Mouse (Mus musculus): ENCODE data around the gene Clptm1l. TPM values are rescaled to one million over a fixed set of nuclear protein-coding genes. Genes with fewer than 3 reads are reported as not detected.

Gene Clptm1l
- total RNA-seq (2021) = 10 to 100 TPM; 74.7 to 75.0 TPM

DNA sequence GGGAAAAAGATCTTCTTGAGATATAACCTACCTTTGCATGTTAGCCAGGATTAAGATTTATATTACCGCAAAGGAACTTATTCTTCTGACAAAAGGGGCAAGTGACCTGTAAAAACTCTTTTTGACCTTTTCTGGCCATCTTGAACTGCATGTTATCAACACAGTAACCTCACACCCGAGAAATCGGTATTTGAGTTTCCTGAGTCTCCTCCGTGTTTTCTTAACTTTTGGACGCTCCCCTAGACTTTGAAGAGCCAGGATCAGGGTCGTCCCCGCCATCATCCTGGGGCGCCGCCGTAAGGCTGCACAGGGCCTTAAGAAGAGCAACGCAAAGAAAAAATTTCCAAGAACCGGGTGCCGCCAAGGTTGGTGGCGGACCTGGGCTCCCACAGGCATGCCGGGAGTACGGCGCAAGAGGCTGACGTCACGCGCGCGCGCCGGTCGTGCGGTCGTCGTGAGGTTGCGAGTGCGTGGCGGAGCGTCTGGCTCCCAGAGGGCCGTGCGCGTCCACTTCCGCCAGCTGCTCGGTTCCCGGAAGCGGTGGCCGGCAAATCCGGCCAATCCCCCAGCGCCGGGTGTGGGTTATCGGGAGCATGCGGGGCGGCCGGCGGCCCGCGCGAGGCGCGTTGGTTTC is at the start of gene Clptm1l:
Gene Clptm1l (plus strand): TSS at position 485 of the 634 bp plus-strand sequence.
- intact Hi-C loops (cut with DNase I) = loop anchor here (5.0 kb wide), 1 partner anchor 271 kb away; no protein-coding TSS in a partner anchor
- peak; percentile 97 to 98 for DNase-seq

DNA sequence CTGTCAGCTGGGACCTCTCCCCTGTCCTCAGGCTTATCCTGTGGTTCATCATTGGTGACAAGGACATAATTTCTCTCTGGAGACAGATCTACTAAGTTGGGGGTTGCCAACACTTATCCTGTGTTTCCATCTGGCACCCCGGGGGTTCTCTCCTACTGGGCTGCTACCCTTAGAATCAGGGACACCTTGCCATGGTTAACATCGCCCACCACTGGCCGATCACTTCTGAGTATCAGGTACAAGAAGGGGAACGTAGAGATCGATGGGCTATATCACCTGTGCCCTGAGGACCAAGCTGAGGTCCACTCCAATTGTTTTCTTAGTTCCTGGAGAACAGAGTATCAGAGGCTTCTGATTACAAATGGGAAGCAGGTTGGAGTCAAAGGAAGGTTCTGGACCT is 39.6 kb upstream of the Clptm1l start:
- intact Hi-C loops (cut with DNase I) = no loop called here
- DNase-seq = no peak

DNA sequence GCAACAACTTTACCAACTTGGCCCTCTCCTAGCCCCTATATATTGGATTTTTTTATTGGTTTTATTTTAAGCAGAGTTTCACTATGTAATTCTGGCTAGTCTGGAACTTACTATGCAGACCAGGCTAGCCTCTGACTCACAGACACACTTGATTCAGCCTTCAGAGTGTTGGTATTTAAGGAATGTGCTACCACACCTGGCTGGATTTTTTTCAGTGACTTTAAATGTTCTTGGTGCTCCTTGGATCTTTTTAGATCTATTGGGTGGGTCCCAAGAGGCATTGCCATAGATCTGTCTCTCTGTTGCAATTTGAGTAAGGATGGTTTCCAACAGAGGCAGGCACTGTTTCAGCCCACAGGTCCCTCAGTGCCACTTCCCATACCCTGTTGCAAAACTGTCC is 28.8 kb upstream of the Clptm1l start:
- intact Hi-C loops (cut with DNase I) = no loop called here
- DNase-seq = no peak

DNA sequence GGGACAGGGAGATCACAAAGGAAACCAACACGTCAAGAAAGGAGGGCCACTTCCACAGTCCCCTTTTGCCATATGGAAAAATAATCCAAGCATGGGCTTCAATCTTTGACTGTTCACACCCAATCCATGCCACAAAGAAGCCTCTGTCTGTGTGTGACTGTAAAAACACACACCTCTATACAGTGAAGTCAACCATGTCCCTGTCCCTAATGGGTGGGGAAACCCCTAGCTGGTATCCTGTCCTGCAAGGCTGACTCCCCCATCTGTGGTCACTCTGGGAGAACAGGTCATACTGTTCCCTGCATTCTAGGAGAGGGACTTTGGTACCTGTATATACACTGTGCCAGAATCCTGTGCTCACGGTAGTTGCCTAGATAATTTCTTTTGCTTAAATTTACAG is 26.5 kb upstream of the Clptm1l start:
- intact Hi-C loops (cut with DNase I) = no loop called here
- DNase-seq = no peak

DNA sequence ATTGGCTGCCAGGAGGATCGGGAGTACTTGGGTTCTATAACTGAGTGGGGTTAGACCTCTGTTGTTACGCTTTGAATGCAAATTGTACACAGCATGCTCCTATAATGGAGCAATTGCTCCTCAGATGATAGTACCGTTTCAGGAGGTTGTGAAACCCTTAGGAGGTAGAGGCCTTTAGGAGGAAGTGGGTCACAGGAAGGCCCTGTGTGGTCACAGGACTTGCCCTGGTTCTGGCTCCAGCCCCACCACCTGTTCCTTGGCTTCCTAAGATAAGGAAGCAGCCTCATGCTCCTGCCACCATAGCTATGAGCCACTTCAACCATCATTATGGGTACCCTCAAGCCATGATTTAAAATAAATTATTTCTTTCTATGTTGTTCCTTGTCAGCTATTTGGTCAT is 12.3 kb upstream of the Clptm1l start:
- intact Hi-C loops (cut with DNase I) = no loop called here
- DNase-seq = no peak

DNA sequence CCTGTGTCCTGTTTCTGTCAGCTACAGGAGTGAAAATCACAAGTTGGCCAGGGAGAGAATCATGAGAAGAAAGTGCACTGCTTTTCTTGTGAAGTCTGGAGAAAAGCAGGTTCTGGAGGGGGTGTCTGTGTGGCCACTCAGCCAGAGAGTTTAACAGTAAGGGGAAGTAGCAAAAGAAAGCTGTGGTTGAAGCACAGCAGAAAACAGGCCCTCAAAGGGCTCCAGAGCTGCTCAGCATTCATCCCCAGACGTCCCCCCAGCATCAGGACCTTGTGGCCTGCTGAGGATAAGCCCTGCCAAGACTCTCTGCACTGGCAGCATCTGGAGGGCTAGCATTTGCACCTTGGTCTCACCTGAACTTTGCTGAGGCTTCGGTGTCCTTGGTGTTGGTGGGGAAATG is 11.3 kb upstream of the Clptm1l start:
- intact Hi-C loops (cut with DNase I) = no loop called here
- DNase-seq = no peak

DNA sequence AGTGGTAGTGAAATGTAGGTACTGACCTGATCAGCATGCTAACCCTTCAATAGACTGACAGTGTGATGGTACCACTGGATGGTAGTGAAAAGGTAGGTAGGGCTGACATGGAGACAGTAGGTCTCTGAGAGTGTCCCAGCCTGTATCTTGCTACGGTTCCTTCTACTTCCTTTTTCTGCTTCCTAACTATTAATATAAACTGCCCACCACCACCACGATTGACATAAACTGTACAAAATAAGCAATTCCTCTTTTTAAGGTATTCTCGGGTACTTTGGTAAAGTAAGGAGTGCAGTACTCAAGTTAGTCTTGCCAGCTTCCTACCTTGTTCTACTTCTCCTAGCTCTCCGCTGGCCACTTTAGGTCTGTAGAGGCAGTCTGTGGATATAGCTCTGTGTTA is 7.5 kb upstream of the Clptm1l start:
- intact Hi-C loops (cut with DNase I) = no loop called here
- DNase-seq = no peak

DNA sequence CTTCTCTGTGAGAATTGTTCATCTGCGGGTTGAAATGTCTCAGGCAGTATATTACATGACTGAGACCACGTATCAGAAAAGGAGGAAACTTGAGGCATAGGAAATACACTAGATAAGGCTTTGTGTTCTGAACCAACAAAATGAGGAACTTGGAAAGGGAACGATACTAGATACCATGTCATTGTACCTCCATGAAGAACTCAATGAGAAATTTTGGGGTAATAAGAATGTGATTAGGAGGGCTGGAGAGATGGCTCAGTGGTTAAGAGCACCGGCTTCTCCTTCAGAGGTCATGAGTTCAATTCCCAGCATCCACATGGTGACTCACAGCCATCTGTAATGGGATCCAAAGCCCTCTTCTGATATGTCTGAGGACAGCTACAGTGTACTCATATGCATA is 3.6 kb upstream of the Clptm1l start:
- intact Hi-C loops (cut with DNase I) = loop anchor here (5.0 kb wide), 1 partner anchor 268 kb away; no protein-coding TSS in a partner anchor

DNA sequence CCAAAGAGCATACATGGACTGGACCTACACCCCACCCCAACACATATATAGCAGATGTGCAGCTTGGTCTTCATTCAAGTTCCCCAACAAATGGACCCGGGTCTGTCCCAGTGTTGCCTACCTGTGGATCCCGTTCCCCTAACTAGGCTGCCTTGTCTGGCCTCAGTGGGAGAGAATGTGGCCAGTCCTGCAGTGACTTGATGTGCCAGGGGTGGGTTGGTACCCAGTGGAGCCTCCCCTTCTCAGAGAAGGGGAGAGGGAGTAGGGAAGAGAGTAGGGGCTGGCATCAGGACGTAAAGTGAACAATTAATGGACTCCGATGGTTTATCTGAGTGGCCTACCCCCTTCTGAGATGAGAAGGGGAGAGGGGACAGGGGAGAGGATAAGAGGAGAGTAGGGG is 760 bp upstream of the Clptm1l start:
- intact Hi-C loops (cut with DNase I) = loop anchor here (5.0 kb wide), 1 partner anchor 271 kb away; no protein-coding TSS in a partner anchor
- DNase-seq = peak in 1 of 2 experiments; percentile 9

More for the DNA sequence above, 3.6 kb upstream of the Clptm1l start:
- DNase-seq = no peak

DNA sequence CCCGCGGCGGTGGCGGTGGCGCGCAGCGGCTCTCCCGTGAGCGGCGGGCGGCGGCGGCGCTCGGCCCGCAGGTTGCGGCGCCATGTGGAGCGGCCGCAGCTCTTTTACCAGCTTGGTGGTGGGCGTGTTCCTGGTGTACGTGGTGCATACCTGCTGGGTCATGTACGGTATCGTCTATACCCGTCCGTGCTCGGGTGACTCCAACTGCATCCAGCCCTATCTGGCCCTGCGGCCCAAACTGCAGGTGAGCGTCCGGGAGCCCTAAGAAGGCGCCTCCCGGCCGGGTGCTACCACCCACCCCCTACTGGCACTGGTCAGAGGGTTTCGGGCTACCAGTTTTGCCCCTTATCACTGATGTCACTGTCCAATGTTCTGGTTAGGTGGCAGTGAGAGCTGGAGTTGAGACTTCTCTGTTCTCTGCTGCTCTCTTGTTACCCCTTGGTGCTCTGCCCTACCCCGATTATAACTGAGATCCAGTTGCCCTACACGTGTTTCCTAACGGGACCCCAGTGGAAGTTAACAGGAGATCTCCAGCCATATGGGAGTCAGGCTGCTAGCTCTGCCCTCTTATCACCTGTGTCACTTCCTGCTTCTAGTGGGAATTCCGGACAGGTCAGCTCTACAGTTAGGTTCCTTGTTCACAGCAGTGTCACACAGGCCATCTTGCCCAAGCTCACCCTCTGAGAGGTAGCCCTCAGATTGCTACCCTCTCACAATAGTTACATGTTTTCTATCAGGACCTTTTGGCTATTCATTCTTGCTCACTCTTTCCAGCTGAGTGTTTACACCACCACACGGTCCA is 551 bp downstream of the Clptm1l start:
- DNase-seq = no peak
- intact Hi-C loops (cut with DNase I) = loop anchor here (5.0 kb wide), 1 partner anchor 272 kb away; no protein-coding TSS in a partner anchor

DNA sequence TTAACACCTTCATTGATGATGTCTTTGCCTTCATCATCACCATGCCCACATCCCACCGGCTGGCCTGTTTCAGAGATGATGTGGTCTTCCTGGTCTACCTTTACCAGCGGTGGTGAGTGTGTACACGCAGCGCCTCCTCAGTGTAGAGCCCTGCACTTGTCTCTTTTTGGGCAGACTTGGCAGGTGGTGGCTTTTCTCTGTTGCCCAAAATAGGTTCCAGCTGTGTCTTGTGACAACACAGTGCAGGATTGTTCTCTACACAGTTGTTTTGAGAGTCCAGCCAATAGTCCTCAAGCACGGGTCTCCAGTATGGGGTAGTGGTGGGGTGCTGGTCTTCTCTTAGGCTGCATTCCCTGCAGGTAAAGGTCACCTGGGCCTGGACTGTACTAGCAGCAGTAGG is 14.6 kb downstream of the Clptm1l start:
- peak; percentile 22 to 43 for DNase-seq
- intact Hi-C loops (cut with DNase I) = loop anchor here (5.0 kb wide), 1 partner anchor 191 kb away; no protein-coding TSS in a partner anchor

DNA sequence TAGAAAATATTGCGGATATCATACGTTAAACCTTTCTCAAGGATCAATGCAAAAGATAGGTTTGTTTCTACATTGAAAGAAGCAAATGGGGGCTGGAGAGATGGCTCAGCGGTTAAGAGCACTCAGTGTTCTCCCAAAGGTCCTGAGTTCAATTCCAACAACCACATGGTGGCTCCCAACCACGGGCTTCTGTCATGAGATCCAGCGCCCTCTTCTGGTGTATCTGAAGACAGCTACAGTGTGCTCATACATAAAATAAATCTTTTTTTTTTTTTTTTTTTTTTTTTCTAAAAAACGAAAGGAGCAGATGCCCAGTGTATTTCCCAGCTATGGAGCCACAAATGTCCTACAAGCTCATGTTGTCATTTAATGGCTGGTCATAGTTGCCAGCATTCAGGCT is 16.8 kb downstream of the Clptm1l start:
- no peak for DNase-seq
- intact Hi-C loops (cut with DNase I) = no loop called here

DNA sequence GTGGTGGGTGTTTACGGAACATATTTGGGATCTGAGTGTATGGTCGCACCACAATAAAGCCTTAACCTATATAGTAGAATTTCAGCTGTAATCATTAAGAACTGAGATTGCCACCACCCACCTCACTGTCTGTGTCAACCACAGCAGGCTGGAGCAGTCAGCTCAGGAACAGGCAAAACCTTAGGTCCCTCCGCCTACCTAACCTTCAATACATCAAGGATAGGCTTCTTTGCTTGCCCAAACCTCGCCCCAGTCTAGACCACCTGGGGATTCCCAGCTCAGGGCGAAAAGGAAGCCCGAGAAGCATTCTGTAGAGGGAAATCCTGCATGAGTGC is 22.6 kb downstream of the Clptm1l start:
- intact Hi-C loops (cut with DNase I) = loop anchor here (2.0 kb wide), 1 partner anchor 114 kb away; no protein-coding TSS in a partner anchor

DNA sequence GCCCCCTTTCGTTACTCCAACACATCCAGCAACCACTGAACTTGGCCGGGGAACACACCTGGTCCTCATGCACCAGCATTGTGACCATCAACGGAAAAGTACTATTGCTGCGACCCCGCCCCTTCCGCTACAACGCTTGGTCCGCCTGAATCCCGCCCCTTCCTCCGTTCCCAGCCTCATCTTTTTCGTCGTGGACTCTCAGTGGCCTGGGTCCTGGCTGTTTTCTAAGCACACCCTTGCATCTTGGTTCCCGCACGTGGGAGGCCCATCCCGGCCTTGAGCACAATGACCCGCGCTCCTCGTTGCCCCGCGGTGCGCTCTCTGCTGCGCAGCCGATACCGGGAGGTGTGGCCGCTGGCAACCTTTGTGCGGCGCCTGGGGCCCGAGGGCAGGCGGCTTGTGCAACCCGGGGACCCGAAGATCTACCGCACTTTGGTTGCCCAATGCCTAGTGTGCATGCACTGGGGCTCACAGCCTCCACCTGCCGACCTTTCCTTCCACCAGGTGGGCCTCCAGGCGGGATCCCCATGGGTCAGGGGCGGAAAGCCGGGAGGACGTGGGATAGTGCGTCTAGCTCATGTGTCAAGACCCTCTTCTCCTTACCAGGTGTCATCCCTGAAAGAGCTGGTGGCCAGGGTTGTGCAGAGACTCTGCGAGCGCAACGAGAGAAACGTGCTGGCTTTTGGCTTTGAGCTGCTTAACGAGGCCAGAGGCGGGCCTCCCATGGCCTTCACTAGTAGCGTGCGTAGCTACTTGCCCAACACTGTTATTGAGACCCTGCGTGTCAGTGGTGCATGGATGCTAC is 23.1 kb downstream of the Clptm1l start, which contains the start of gene Tert:
Gene Tert (plus strand): TSS at position 167 of the 805 bp plus-strand sequence.
- DNase-seq = peak; percentile 30 to 49
- intact Hi-C loops (cut with DNase I) = loop anchor here (2.0 kb wide), 1 partner anchor 114 kb away; no protein-coding TSS in a partner anchor

More for the DNA sequence above, 22.6 kb downstream of the Clptm1l start:
- DNase-seq = no peak

DNA sequence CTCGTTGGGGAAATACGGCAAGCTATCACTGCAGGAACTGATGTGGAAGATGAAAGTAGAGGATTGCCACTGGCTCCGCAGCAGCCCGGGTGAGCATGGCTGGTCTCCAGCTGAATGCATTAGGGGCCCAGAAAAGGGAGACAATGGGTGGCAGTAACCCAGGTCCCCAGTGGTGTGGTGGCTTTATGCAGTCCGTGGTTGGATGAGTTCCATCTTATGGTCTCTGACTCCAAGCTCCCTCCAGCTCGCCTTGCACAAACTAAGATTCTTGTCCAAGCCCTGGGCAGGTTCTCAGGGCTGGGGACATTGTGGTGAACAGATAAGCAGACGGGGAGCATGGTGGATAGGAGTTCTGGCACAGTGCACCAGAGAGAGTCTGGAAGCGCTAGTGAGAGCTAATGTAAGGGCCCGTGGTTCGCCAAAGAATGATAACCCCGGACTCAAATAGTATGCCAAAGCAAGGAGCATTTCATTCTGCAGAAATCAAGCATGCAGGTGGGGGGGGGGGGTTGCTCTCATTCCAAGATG is 24.8 kb downstream of the Clptm1l start:
- intact Hi-C loops (cut with DNase I) = no loop called here
- DNase-seq = no peak

DNA sequence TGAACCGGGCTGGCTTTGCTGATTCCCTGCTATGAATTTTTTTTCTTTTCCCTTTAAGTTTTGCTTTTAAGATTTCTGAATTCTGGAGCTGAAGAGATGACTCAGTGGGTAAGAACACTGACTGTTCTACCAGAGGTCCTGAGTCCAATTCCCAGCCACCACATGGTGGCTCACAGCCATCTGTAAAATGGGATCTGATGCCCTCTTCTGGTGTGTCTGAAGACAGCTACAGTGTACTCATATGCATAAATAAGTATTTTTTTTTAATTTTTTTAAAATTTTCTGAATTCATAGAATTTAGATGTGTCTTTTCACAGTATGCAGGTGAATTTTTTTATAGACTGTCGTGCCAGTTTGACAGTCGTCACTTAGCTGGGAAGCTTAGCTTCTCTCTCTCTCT is 28.0 kb downstream of the Clptm1l start:
- intact Hi-C loops (cut with DNase I) = no loop called here
- no peak for DNase-seq

DNA sequence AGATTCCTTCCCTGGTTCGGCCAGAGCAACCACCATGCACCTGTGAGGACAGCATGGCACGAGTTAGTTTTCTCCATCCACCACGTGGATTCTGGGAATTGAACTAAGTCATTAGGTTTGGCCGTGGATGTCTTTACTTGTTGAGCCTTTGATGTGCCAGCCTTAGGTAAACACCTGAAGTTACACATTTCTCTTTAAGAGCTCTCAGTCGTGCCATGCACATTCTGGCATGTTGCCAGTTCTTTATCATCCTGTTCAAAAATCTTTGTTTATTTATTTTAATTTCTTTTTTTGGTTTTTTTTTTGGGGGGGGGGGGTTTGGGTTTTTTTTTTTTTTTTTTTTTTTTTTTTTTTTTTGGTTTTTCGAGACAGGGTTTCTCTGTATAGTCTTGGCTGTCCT is 34.0 kb downstream of the Clptm1l start:
- no peak for DNase-seq
- intact Hi-C loops (cut with DNase I) = no loop called here

DNA sequence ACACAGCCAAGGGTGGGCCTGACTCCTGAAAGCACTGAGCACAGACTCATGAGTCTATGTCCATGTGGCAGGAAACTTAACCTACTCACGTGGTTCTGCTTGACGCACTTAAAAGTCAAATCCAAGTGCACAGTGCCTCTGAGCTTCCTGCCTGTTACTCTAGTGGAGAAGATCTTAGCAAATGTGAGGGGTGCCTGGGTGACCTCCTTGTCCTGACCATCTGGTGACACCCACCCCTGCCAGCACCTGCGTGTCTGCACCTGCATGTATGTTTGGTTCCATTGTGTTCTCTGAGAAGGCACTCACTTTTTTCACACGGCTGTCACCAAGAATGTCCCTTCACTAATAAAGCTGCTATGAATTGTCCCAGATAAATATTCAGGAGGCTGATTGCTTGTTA is 37.5 kb downstream of the Clptm1l start:
- DNase-seq = no peak
- intact Hi-C loops (cut with DNase I) = no loop called here

DNA sequence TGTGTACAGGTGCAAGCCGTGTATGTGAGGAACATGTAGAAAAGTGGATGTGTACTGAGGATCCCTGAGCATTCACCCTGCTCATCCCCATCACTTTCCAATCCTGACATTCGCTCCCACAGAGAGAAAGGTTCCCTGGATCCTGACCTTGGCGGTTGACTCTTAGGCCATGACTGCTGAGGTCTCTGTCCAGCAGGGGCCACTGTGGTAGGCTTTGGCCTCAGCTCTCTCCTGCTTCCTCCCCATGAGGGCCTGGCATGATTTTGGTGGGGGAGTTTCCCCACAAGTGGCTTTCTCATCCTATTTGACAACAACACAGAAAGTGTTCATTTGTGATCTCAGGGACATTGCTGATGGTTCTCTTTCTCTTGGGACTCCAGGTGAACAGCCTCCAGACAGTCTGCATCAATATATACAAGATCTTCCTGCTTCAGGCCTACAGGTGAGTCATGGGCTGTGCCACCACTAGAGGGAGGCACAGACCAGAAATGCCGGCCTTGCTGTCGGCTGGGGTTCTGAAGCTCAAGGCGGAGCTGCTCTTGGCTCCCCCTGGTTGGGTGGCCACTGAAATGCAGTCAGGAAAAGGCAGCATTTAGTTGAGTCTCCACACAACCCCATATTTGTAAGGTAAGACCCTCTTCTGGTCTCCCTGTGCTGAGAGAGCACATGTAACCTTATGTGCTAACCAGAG is 42.7 kb downstream of the Clptm1l start:
- DNase-seq = peak; percentile 62 to 65
- intact Hi-C loops (cut with DNase I) = loop anchor here (1.0 to 5.0 kb wide), 3 partner anchors 46 to 261 kb away; no protein-coding TSS in a partner anchor

DNA sequence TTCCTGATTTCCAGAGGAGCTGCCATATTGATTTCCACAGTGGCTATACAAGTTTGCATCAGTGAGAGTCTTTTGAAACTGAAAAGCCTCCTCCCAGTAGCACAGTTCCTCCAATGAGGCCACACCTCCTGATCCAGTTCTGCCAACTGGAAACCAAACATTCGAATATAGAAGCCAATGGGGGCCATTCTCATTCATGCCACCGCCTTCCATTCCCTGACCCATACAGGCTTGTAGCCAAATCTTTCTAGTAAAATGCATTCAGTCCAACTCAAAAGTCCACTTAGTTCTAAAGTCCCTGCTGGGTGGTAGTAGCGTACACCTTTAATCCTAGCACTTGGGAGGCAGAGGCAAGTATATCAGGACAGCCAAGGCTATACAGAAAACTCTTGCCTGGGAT is 49.5 kb downstream of the Clptm1l start:
- intact Hi-C loops (cut with DNase I) = no loop called here
- DNase-seq = no peak
